Mouse (Mus musculus): ENCODE results near the gene Clpp. TPM values are rescaled to one million over a fixed set of nuclear protein-coding genes. Genes with fewer than 3 reads are reported as not detected.
A peak's percentile ranks its signal among the peaks of the same experiment; 100 is the strongest.

Gene Clpp
- polyA plus RNA-seq, 1 experiment from 2014 or later, result 71.1 TPM

- Histone ChIP-seq H3K27me3 (replicated peaks; ENCODE audit: insufficient read depth, low read length) (no peaks in the 10 kb centered on the region), H3K27ac (ENCODE audit: low read length) (peak overlapping the region; percentile 82; the same call in 1 of the 2 replicates), H3K4me3 (ENCODE audit: low read depth, low read length) (peak overlapping the region; percentile 68; the same call in 1 of the 2 replicates), H3K4me2 (replicated peaks; ENCODE audit: low read depth, low read length) (peak overlapping the region; percentile 74; the same call in 1 of the 2 replicates), H3K9ac (replicated peaks; ENCODE audit: low read depth) (peak overlapping the region; percentile 60; the same call in 1 of the 2 replicates), H3K36me3 (ENCODE audit: insufficient read depth, low read length) (no peaks in the 10 kb centered on the region), H3K4me1 (ENCODE audit: insufficient read depth, low read depth, low read length) (no peaks in the 10 kb centered on the region), H3K9me3 (ENCODE audit: low read length) (no peaks in the 10 kb centered on the region)
- TF ChIP-seq CTCF (IDR thresholded peaks at IDR 0.05) (no peak), EP300 (IDR thresholded peaks at IDR 0.05) (no peak)
- WGBS, result 60% methylated on average over 13 of the region's 13 CpGs
- no peak for DNase-seq (ENCODE audit: low spot score)
- ATAC-seq, result no peak
Observed at GRCm38 (mm10) chr17:57012245-57012795, 22.2 kb downstream of the Clpp start.

GRCm38 (mm10) chr17:57019693-57020092 lies 29.6 kb downstream of the Clpp start:
- H3K4me1 ChIP-seq (ENCODE audit: insufficient read depth, low read depth, low read length), result no peaks in the 10 kb centered on the region
- H3K27ac ChIP-seq (ENCODE audit: low read length), result no peak overlapping the region
- TF ChIP-seq EP300 (IDR thresholded peaks at IDR 0.05) (no peak), CTCF (IDR thresholded peaks at IDR 0.05) (no peak)
- 81% methylated on average over 2 of the region's 2 CpGs for WGBS
- H3K4me3 ChIP-seq (ENCODE audit: low read depth, low read length), result no peak overlapping the region
- no peaks in the 10 kb centered on the region for H3K27me3 ChIP-seq (replicated peaks; ENCODE audit: insufficient read depth, low read length)
- DNase-seq (ENCODE audit: low spot score) (no peak), ATAC-seq (no peak)
- no peaks in the 10 kb centered on the region for H3K9me3 ChIP-seq (ENCODE audit: low read length)
- peaks cover 31% of the 10 kb centered on the region for H3K36me3 ChIP-seq (ENCODE audit: insufficient read depth, low read length)
- no peak overlapping the region for H3K4me2 ChIP-seq (replicated peaks; ENCODE audit: low read depth, low read length)
- no peak overlapping the region for H3K9ac ChIP-seq (replicated peaks; ENCODE audit: low read depth)

- whole genome bisulfite sequencing, result 87% methylated on average over 5 of the region's 5 CpGs
- no peaks in the 10 kb centered on the region for H3K9me3 ChIP-seq (ENCODE audit: low read length)
- no peak overlapping the region for H3K4me2 ChIP-seq (replicated peaks; ENCODE audit: low read depth, low read length)
- no peaks in the 10 kb centered on the region for H3K27me3 ChIP-seq (replicated peaks; ENCODE audit: insufficient read depth, low read length)
- no peak overlapping the region for H3K9ac ChIP-seq (replicated peaks; ENCODE audit: low read depth)
- peaks cover 43% of the 10 kb centered on the region for H3K36me3 ChIP-seq (ENCODE audit: insufficient read depth, low read length)
- no peak overlapping the region for H3K4me3 ChIP-seq (ENCODE audit: low read depth, low read length)
- ATAC-seq, result no peak
- no peak overlapping the region for H3K27ac ChIP-seq (ENCODE audit: low read length)
- H3K4me1 ChIP-seq (ENCODE audit: insufficient read depth, low read depth, low read length), result no peaks in the 10 kb centered on the region
- DNase-seq (ENCODE audit: low spot score), result no peak
- TF ChIP-seq EP300 (IDR thresholded peaks at IDR 0.05) (no peak), CTCF (IDR thresholded peaks at IDR 0.05) (no peak)
Observed at GRCm38 (mm10) chr17:57020960-57021359, 30.9 kb downstream of the Clpp start.

- ATAC-seq (no peak), DNase-seq (ENCODE audit: low spot score) (no peak)
- H3K36me3 ChIP-seq (ENCODE audit: insufficient read depth, low read length), result peaks cover 39% of the 10 kb centered on the region
- no peak overlapping the region for H3K9ac ChIP-seq (replicated peaks; ENCODE audit: low read depth)
- no peaks in the 10 kb centered on the region for H3K27me3 ChIP-seq (replicated peaks; ENCODE audit: insufficient read depth, low read length)
- no peak overlapping the region for H3K27ac ChIP-seq (ENCODE audit: low read length)
- peaks cover 13% of the 10 kb centered on the region; the same call in 1 of the 2 replicates for H3K4me1 ChIP-seq (ENCODE audit: insufficient read depth, low read depth, low read length)
- H3K4me2 ChIP-seq (replicated peaks; ENCODE audit: low read depth, low read length), result no peak overlapping the region
- 82% methylated on average over 4 of the region's 4 CpGs for WGBS
- no peaks in the 10 kb centered on the region for H3K9me3 ChIP-seq (ENCODE audit: low read length)
- TF ChIP-seq CTCF (IDR thresholded peaks at IDR 0.05), result no peak
- no peak for TF ChIP-seq EP300 (IDR thresholded peaks at IDR 0.05)
- H3K4me3 ChIP-seq (ENCODE audit: low read depth, low read length), result no peak overlapping the region
Observed at GRCm38 (mm10) chr17:57027471-57027870, 37.4 kb downstream of the Clpp start.

- 23% methylated on average over 8 of the region's 8 CpGs for WGBS
- TF ChIP-seq EP300 (IDR thresholded peaks at IDR 0.05), result no peak
- no peak for TF ChIP-seq CTCF (IDR thresholded peaks at IDR 0.05)
- Histone ChIP-seq H3K4me1 (ENCODE audit: insufficient read depth, low read depth, low read length) (peaks cover 13% of the 10 kb centered on the region; the same call in 1 of the 2 replicates), H3K4me3 (ENCODE audit: low read depth, low read length) (0 out of 2 replicates have a peak overlapping the region, but pooled peaks have one; percentile 12), H3K9me3 (ENCODE audit: low read length) (no peaks in the 10 kb centered on the region), H3K36me3 (ENCODE audit: insufficient read depth, low read length) (peaks cover 19% of the 10 kb centered on the region), H3K4me2 (replicated peaks; ENCODE audit: low read depth, low read length) (peak overlapping the region; percentile 85), H3K27me3 (replicated peaks; ENCODE audit: insufficient read depth, low read length) (no peaks in the 10 kb centered on the region), H3K9ac (replicated peaks; ENCODE audit: low read depth) (peak overlapping the region; percentile 97; the same call in 1 of the 2 replicates), H3K27ac (ENCODE audit: low read length) (no peak overlapping the region)
- DNase-seq (ENCODE audit: low spot score) (peak; percentile 13), ATAC-seq (no peak)
Observed at GRCm38 (mm10) chr17:57029691-57030090, 39.6 kb downstream of the Clpp start.

GRCm38 (mm10) chr17:57030931-57031660 lies 41.0 kb downstream of the Clpp start, which contains the start of gene Khsrp:
Khsrp (minus strand) TSS chr17:57031522.
- Histone ChIP-seq H3K4me1 (ENCODE audit: insufficient read depth, low read depth, low read length) (peaks cover 13% of the 10 kb centered on the region; the same call in 1 of the 2 replicates), H3K27me3 (replicated peaks; ENCODE audit: insufficient read depth, low read length) (no peaks in the 10 kb centered on the region), H3K4me3 (ENCODE audit: low read depth, low read length) (peak within 1 kb of the TSS; percentile 96), H3K36me3 (ENCODE audit: insufficient read depth, low read length) (0 out of 2 replicates have a peak, but pooled peaks cover 5% of the 10 kb centered on the region), H3K27ac (ENCODE audit: low read length) (peak within 1 kb of the TSS; percentile 89), H3K9ac (replicated peaks; ENCODE audit: low read depth) (peak within 1 kb of the TSS; percentile 97), H3K4me2 (replicated peaks; ENCODE audit: low read depth, low read length) (peak within 1 kb of the TSS; percentile 85), H3K9me3 (ENCODE audit: low read length) (no peaks in the 10 kb centered on the region)
- no peak for ATAC-seq
- WGBS, result 2% methylated on average over 27 of the region's 99 CpGs
- DNase-seq (ENCODE audit: low spot score), result peak; percentile 30
- TF ChIP-seq CTCF (IDR thresholded peaks at IDR 0.05) (no peak), EP300 (IDR thresholded peaks at IDR 0.05) (no peak)
